10 mouse cellular contexts compared by ENCODE assay signal in genomic region chr17:45045804-45046203, GRCm38 (mm10).
DNase-seq lines count a peak whose midpoint lies in the region; ATAC-seq and TF ChIP-seq lines count a peak whose summit lies in the region.
"Had no signal": no experiment of that assay in that cellular context is flagged by ENCODE, and none has a peak within 500 bp of the region (broad histone marks: within the 10 kb centered on the region; RNA-seq: fewer than 3 reads in every experiment).

No protein-coding gene starts in this region.

- TF ChIP-seq CTCF in heart, postnatal 0 days (IDR thresholded peaks at IDR 0.05; ENCODE audit: low read depth) = peak; percentile 29; the same call in 1 of the 2 replicates
- TF ChIP-seq CTCF in spleen, adult 2 months (IDR thresholded peaks at IDR 0.05; ENCODE audit: extremely low read depth, insufficient read depth, insufficient read length, insufficient replicate concordance) = peak; percentile 8; the same call in 1 of the 2 replicates

- no peak overlapping the region for H3K4me3 ChIP-seq in heart, postnatal 0 days (ENCODE audit: low read depth, low read length)
- no peak overlapping the region for H3K4me3 ChIP-seq in heart, embryonic 10.5 days
- no peak overlapping the region for H3K4me3 ChIP-seq in spleen, adult 2 months (ENCODE audit: extremely low read depth, insufficient read depth, insufficient read length)
- no peak overlapping the region for H3K4me3 ChIP-seq in liver, embryonic 13.5 days (replicated peaks)
- H3K4me3 ChIP-seq: embryonic facial prominence, embryonic 15.5 days had no signal

- H3K36me3 ChIP-seq in heart, postnatal 0 days (replicated peaks; ENCODE audit: control insufficient read depth, insufficient read depth, low read length) = no peaks in the 10 kb centered on the region; the same call in 1 of the 2 replicates
- peaks cover 4% of the 10 kb centered on the region; the same call in 1 of the 2 replicates for H3K36me3 ChIP-seq in heart, embryonic 10.5 days
- no peaks in the 10 kb centered on the region; the same call in 1 of the 2 replicates for H3K36me3 ChIP-seq in spleen, adult 2 months (ENCODE audit: control insufficient read depth, insufficient read depth, low read length)
- no peaks in the 10 kb centered on the region for H3K36me3 ChIP-seq in liver, embryonic 13.5 days
- H3K36me3 ChIP-seq: embryonic facial prominence, embryonic 15.5 days had no signal

- H3K27ac ChIP-seq in heart, postnatal 0 days (ENCODE audit: low read depth) = no peak overlapping the region
- H3K27ac ChIP-seq in heart, embryonic 10.5 days = no peak overlapping the region
- no peak overlapping the region for H3K27ac ChIP-seq in spleen, adult 2 months (ENCODE audit: insufficient read depth, low read length)
- H3K27ac ChIP-seq in liver, embryonic 13.5 days = no peak overlapping the region
- H3K27ac ChIP-seq: embryonic facial prominence, embryonic 15.5 days had no signal

- H3K27me3 ChIP-seq in heart, postnatal 0 days (ENCODE audit: control insufficient read depth, insufficient read depth, low read length) = no peaks in the 10 kb centered on the region
- H3K27me3 ChIP-seq in heart, embryonic 10.5 days (ENCODE audit: insufficient read depth, poor library complexity, severe bottlenecking) = no peaks in the 10 kb centered on the region
- no peaks in the 10 kb centered on the region for H3K27me3 ChIP-seq in spleen, adult 2 months (ENCODE audit: control insufficient read depth, insufficient read depth, low read length)
- no peaks in the 10 kb centered on the region for H3K27me3 ChIP-seq in liver, embryonic 13.5 days
- H3K27me3 ChIP-seq: embryonic facial prominence, embryonic 15.5 days had no signal

- no peak overlapping the region for H3K9ac ChIP-seq in heart, postnatal 0 days (replicated peaks; ENCODE audit: low read depth, low read length)
- no peak overlapping the region for H3K9ac ChIP-seq in liver, embryonic 13.5 days
- H3K9ac ChIP-seq: embryonic facial prominence, embryonic 15.5 days had no signal

- no peak for DNase-seq in heart, postnatal 0 days (ENCODE audit: low spot score)
- no peak for DNase-seq in heart, embryonic 10.5 days (ENCODE audit: low spot score)
- no peak for DNase-seq in spleen, adult 2 months (ENCODE audit: low read depth in 1 of 2, low spot score in 2 of 2)
- no peak for DNase-seq in spleen, adult 18-20 months
- DNase-seq in liver, embryonic 13.5 days = peak; percentile 4
- no peak for DNase-seq in urinary bladder, postnatal 10 days (ENCODE audit: low spot score)
- no peak for DNase-seq in embryo, embryonic 10 days (ENCODE audit: low spot score)
- DNase-seq in adrenal gland, adult 2 months = no peak
- DNase-seq: midbrain, embryonic 14.5 days had no signal

- no peak for TF ChIP-seq EP300 in heart, postnatal 0 days (IDR thresholded peaks at IDR 0.05; ENCODE audit: low read depth)

- no peak for ATAC-seq in heart, postnatal 0 days (ENCODE audit: insufficient read depth, low read depth)
- ATAC-seq in liver, embryonic 13.5 days (ENCODE audit: low read depth) = no peak

- no peaks in the 10 kb centered on the region for H3K9me3 ChIP-seq in heart, postnatal 0 days (replicated peaks; ENCODE audit: control insufficient read depth, low read length)
- no peaks in the 10 kb centered on the region for H3K9me3 ChIP-seq in heart, embryonic 10.5 days
- H3K9me3 ChIP-seq in liver, embryonic 13.5 days (replicated peaks) = no peaks in the 10 kb centered on the region
- H3K9me3 ChIP-seq: embryonic facial prominence, embryonic 15.5 days had no signal

- no peaks in the 10 kb centered on the region for H3K4me1 ChIP-seq in heart, postnatal 0 days (ENCODE audit: control insufficient read depth, insufficient read depth)
- no peaks in the 10 kb centered on the region for H3K4me1 ChIP-seq in heart, embryonic 10.5 days
- H3K4me1 ChIP-seq in spleen, adult 2 months (ENCODE audit: control insufficient read depth, insufficient read depth, insufficient read length) = no peaks in the 10 kb centered on the region
- no peaks in the 10 kb centered on the region for H3K4me1 ChIP-seq in liver, embryonic 13.5 days (replicated peaks)

- no peak overlapping the region for H3K4me2 ChIP-seq in heart, postnatal 0 days (ENCODE audit: low read depth, low read length)
- no peak overlapping the region for H3K4me2 ChIP-seq in liver, embryonic 13.5 days
- H3K4me2 ChIP-seq: embryonic facial prominence, embryonic 15.5 days had no signal

- TF ChIP-seq POLR2A in spleen, adult 2 months (IDR thresholded peaks at IDR 0.05; ENCODE audit: low read depth, low read length) = no peak
